Mouse (Mus musculus): ENCODE measurements around the gene Dnajc14. TPM values are rescaled to one million over a fixed set of nuclear protein-coding genes. Genes with fewer than 3 reads are reported as not detected.

Dnajc14 gene
- polyA plus RNA-seq, 1 experiment from 2014 or later: 40.3 TPM

GRCm38 (mm10) chr10:128793258-128793657 lies 10.6 kb upstream of the Dnajc14 start:
- H3K4me1 ChIP-seq (ENCODE audit: control insufficient read depth, insufficient read depth, low read length): no peaks in the 10 kb centered on the region
- no peaks in the 10 kb centered on the region for H3K27me3 ChIP-seq (ENCODE audit: control insufficient read depth, insufficient read depth, low read length)
- no peak overlapping the region for H3K27ac ChIP-seq (ENCODE audit: low read length)
- no peaks in the 10 kb centered on the region for H3K9me3 ChIP-seq (replicated peaks; ENCODE audit: control insufficient read depth, low read length)
- no peak overlapping the region for H3K4me2 ChIP-seq (ENCODE audit: low read depth, low read length)
- H3K4me3 ChIP-seq (ENCODE audit: low read length): no peak overlapping the region
- no peaks in the 10 kb centered on the region for H3K36me3 ChIP-seq (ENCODE audit: control insufficient read depth, insufficient read depth)
- ATAC-seq (replicated peaks; ENCODE audit: extremely low read depth, insufficient read depth, low FRiP score): no peak
- 97% methylated on average over 1 of the region's 1 CpGs for WGBS
- H3K9ac ChIP-seq (ENCODE audit: low read length): no peak overlapping the region

GRCm38 (mm10) chr10:128794391-128794790 lies 9.5 kb upstream of the Dnajc14 start:
- Histone ChIP-seq H3K4me2 (ENCODE audit: low read depth, low read length) (no peak overlapping the region), H3K4me3 (ENCODE audit: low read length) (no peak overlapping the region), H3K27ac (ENCODE audit: low read length) (no peak overlapping the region), H3K9ac (ENCODE audit: low read length) (no peak overlapping the region), H3K36me3 (ENCODE audit: control insufficient read depth, insufficient read depth) (no peaks in the 10 kb centered on the region), H3K27me3 (ENCODE audit: control insufficient read depth, insufficient read depth, low read length) (no peaks in the 10 kb centered on the region), H3K9me3 (replicated peaks; ENCODE audit: control insufficient read depth, low read length) (no peaks in the 10 kb centered on the region), H3K4me1 (ENCODE audit: control insufficient read depth, insufficient read depth, low read length) (no peaks in the 10 kb centered on the region)
- no peak for ATAC-seq (replicated peaks; ENCODE audit: extremely low read depth, insufficient read depth, low FRiP score)
- 89% methylated on average over 5 of the region's 5 CpGs for WGBS

GRCm38 (mm10) chr10:128795581-128795980 lies 8.3 kb upstream of the Dnajc14 start:
- 84% methylated on average over 3 of the region's 3 CpGs for WGBS
- no peaks in the 10 kb centered on the region for H3K27me3 ChIP-seq (ENCODE audit: control insufficient read depth, insufficient read depth, low read length)
- H3K4me2 ChIP-seq (ENCODE audit: low read depth, low read length): no peak overlapping the region
- no peaks in the 10 kb centered on the region for H3K4me1 ChIP-seq (ENCODE audit: control insufficient read depth, insufficient read depth, low read length)
- H3K4me3 ChIP-seq (ENCODE audit: low read length): no peak overlapping the region
- no peak for ATAC-seq (replicated peaks; ENCODE audit: extremely low read depth, insufficient read depth, low FRiP score)
- no peak overlapping the region for H3K9ac ChIP-seq (ENCODE audit: low read length)
- no peaks in the 10 kb centered on the region for H3K9me3 ChIP-seq (replicated peaks; ENCODE audit: control insufficient read depth, low read length)
- no peaks in the 10 kb centered on the region for H3K36me3 ChIP-seq (ENCODE audit: control insufficient read depth, insufficient read depth)
- no peak overlapping the region for H3K27ac ChIP-seq (ENCODE audit: low read length)

GRCm38 (mm10) chr10:128798676-128799075 lies 5.2 kb upstream of the Dnajc14 start:
- no peak for ATAC-seq (replicated peaks; ENCODE audit: extremely low read depth, insufficient read depth, low FRiP score)
- WGBS: 90% methylated on average over 8 of the region's 8 CpGs
- peaks cover 11% of the 10 kb centered on the region for H3K4me1 ChIP-seq (ENCODE audit: control insufficient read depth, insufficient read depth, low read length)

GRCm38 (mm10) chr10:128801981-128802495 lies 1.8 kb upstream of the Dnajc14 start:
- H3K9ac ChIP-seq (ENCODE audit: low read length): no peak overlapping the region
- H3K4me2 ChIP-seq (ENCODE audit: low read depth, low read length): no peak overlapping the region
- H3K36me3 ChIP-seq (ENCODE audit: control insufficient read depth, insufficient read depth): no peaks in the 10 kb centered on the region; the same call in none of the 2 replicates
- no peaks in the 10 kb centered on the region for H3K27me3 ChIP-seq (ENCODE audit: control insufficient read depth, insufficient read depth, low read length)
- WGBS: 87% methylated on average over 16 of the region's 16 CpGs
- H3K27ac ChIP-seq (ENCODE audit: low read length): no peak overlapping the region
- H3K9me3 ChIP-seq (replicated peaks; ENCODE audit: control insufficient read depth, low read length): no peaks in the 10 kb centered on the region
- H3K4me3 ChIP-seq (ENCODE audit: low read length): no peak overlapping the region
- peaks cover 21% of the 10 kb centered on the region for H3K4me1 ChIP-seq (ENCODE audit: control insufficient read depth, insufficient read depth, low read length)
- ATAC-seq (replicated peaks; ENCODE audit: extremely low read depth, insufficient read depth, low FRiP score): no peak

More at GRCm38 (mm10) chr10:128798676-128799075, 5.2 kb upstream of the Dnajc14 start:
- no peaks in the 10 kb centered on the region for H3K9me3 ChIP-seq (replicated peaks; ENCODE audit: control insufficient read depth, low read length)
- no peak overlapping the region for H3K4me3 ChIP-seq (ENCODE audit: low read length)
- H3K27me3 ChIP-seq (ENCODE audit: control insufficient read depth, insufficient read depth, low read length): no peaks in the 10 kb centered on the region
- H3K36me3 ChIP-seq (ENCODE audit: control insufficient read depth, insufficient read depth): no peaks in the 10 kb centered on the region; the same call in 1 of the 2 replicates
- no peak overlapping the region for H3K27ac ChIP-seq (ENCODE audit: low read length)
- no peak overlapping the region for H3K4me2 ChIP-seq (ENCODE audit: low read depth, low read length)
- H3K9ac ChIP-seq (ENCODE audit: low read length): no peak overlapping the region

- H3K27ac ChIP-seq (ENCODE audit: low read length): no peak overlapping the region; the same call in 1 of the 2 replicates
- no peaks in the 10 kb centered on the region for H3K27me3 ChIP-seq (ENCODE audit: control insufficient read depth, insufficient read depth, low read length)
- peaks cover 30% of the 10 kb centered on the region for H3K4me1 ChIP-seq (ENCODE audit: control insufficient read depth, insufficient read depth, low read length)
- WGBS: 47% methylated on average over 4 of the region's 4 CpGs
- peak overlapping the region; percentile 94 for H3K9ac ChIP-seq (ENCODE audit: low read length)
- no peaks in the 10 kb centered on the region for H3K9me3 ChIP-seq (replicated peaks; ENCODE audit: control insufficient read depth, low read length)
- ATAC-seq (replicated peaks; ENCODE audit: extremely low read depth, insufficient read depth, low FRiP score): no peak
- H3K4me2 ChIP-seq (ENCODE audit: low read depth, low read length): peak overlapping the region; percentile 66
- H3K36me3 ChIP-seq (ENCODE audit: control insufficient read depth, insufficient read depth): no peaks in the 10 kb centered on the region; the same call in none of the 2 replicates
- H3K4me3 ChIP-seq (ENCODE audit: low read length): peak overlapping the region; percentile 87
These were observed 906 bp upstream of the Dnajc14 start for GRCm38 (mm10) chr10:128802956-128803355.

GRCm38 (mm10) chr10:128803361-128803760 lies 501 bp upstream of the Dnajc14 start:
- peak overlapping the region; percentile 87 for H3K4me3 ChIP-seq (ENCODE audit: low read length)
- H3K4me2 ChIP-seq (ENCODE audit: low read depth, low read length): peak overlapping the region; percentile 66
- H3K9ac ChIP-seq (ENCODE audit: low read length): peak overlapping the region; percentile 94
- H3K27ac ChIP-seq (ENCODE audit: low read length): peak overlapping the region; percentile 99
- ATAC-seq (replicated peaks; ENCODE audit: extremely low read depth, insufficient read depth, low FRiP score): no peak
- no peaks in the 10 kb centered on the region for H3K9me3 ChIP-seq (replicated peaks; ENCODE audit: control insufficient read depth, low read length)
- H3K36me3 ChIP-seq (ENCODE audit: control insufficient read depth, insufficient read depth): no peaks in the 10 kb centered on the region; the same call in none of the 2 replicates
- peaks cover 34% of the 10 kb centered on the region for H3K4me1 ChIP-seq (ENCODE audit: control insufficient read depth, insufficient read depth, low read length)
- no peaks in the 10 kb centered on the region for H3K27me3 ChIP-seq (ENCODE audit: control insufficient read depth, insufficient read depth, low read length)
- 8% methylated on average over 6 of the region's 6 CpGs for WGBS

- Histone ChIP-seq H3K27ac (ENCODE audit: low read length) (peak within 1 kb of the TSS; percentile 99), H3K4me2 (ENCODE audit: low read depth, low read length) (peak within 1 kb of the TSS; percentile 66), H3K9me3 (replicated peaks; ENCODE audit: control insufficient read depth, low read length) (no peaks in the 10 kb centered on the region), H3K4me3 (ENCODE audit: low read length) (peak within 1 kb of the TSS; percentile 87), H3K27me3 (ENCODE audit: control insufficient read depth, insufficient read depth, low read length) (no peaks in the 10 kb centered on the region), H3K4me1 (ENCODE audit: control insufficient read depth, insufficient read depth, low read length) (peaks cover 43% of the 10 kb centered on the region), H3K36me3 (ENCODE audit: control insufficient read depth, insufficient read depth) (peaks cover 4% of the 10 kb centered on the region), H3K9ac (ENCODE audit: low read length) (peak within 1 kb of the TSS; percentile 94)
- peak; percentile 53 for ATAC-seq (replicated peaks; ENCODE audit: extremely low read depth, insufficient read depth, low FRiP score)
- under 1% methylated on average over 27 of the region's 28 CpGs for WGBS
These were observed 619 bp downstream of the Dnajc14 start, which contains the start of gene Tmem198b for GRCm38 (mm10) chr10:128804271-128805091. Tmem198b (minus strand) TSS chr10:128804370.

Measured in heart, embryonic 16.5 days (tissue).